Mouse (Mus musculus): ENCODE measurements around the gene Efcab14.

The Efcab14 gene

DNA sequence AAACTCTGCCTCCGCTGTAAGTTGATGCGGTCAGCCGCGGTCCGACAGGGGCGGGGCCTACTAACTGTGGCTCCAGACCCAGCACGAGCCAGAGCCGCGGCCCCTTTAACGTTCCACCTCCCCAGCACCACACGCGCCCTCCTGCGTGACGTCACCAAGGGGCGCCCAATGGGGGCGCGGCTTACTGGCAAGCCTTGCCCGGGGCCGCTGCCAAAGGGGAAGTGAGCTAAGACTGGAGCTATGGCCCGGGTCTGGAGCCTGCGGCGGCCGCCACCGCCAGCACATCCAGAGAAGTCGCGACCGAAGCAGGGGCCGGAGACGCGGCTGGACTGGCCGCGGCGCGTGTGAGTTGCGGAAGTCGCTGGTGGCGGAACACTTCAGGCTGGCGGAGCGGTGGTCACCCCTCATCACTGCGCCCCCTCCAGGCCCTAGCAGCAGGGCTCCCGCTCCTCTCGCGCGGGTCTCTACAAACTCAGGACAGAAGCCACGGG is at the start of gene Efcab14:
TSS of gene Efcab14 (plus strand) at position 194 of the 491 bp plus-strand sequence.
- in situ Hi-C loops (cut with MboI): loop anchor here (10.0 kb wide), 1 partner anchor 217 kb away; no protein-coding TSS in a partner anchor

DNA sequence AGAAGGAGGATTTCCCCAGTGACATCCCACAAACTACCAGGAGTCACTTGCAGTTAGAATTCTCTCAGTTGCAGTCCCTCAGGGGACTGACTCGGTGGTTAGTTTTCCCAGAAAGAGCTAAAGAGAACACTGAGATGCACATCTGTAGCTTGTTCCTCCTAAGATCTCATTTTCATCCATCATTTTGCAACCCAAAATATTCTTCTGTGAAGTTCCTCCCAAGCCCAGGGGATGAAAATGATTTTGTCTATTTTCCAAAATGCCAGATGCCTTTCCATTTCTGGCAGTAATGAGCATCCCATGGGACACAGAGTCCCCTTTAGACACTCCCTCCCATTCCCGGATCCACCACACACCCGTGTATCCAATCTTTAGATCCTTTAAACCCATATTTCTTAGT is 36.1 kb upstream of the Efcab14 start:
- in situ Hi-C loops (cut with MboI): loop anchor here (25.0 kb wide), 1 partner anchor 214 kb away; the partner anchor contains the start of gene Cyp4a14

DNA sequence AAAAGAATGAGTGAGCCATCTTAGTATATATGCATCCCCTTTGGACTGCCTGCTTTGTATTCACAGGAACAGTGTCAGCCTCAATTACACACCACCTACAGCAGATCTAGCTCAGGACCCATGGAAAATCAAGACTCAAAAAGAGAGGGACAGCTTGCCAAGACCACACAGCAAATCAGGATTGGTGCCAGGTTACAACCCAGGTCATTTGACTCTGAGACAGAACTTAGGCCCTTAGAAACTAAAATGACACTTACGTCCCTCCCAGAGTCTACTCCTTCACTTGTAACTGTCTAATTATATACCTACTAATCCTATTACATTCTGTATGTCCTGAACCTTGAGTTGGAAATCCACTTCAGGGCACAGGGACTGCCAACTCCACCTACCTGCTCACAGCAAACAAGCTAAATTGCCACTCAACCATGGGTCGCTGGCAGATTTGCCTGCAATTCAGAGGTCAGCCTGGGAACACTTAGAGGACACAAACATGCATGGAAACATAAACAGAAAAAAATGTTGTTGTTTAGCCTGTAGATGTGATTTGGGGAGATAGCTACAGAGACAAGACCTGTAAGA is 33.5 kb upstream of the Efcab14 start:
- in situ Hi-C loops (cut with MboI): loop anchor here (25.0 kb wide), 1 partner anchor 217 kb away; the partner anchor contains the start of gene Cyp4a14

DNA sequence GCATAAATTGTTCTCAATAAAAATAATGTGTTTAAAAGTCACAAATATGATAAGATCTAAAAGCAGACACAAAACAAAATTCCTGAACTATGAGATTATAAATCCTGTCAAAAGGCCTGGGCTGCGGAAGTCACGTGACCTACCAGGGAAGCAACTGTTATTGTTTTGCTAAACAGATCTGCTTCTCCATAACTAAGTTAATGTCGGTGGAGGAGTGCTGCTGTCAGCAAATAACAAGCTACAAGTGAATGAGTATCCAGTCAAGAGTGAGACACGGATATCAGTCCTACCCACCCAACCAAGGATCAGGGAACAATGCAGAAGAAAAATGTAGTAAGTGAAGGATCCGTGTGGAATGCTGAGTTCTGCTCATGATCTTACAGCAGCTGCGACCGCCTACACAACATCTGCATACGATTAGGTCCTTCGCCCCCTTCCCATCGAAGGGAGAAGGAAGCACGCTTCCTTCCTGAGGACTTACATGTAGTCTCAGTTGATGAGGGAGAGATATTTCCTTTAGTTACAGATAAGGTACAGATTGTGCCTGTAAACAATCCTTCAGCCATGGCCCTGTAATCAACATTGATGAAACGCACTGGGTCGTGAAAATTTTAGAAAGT is 28.5 kb upstream of the Efcab14 start:
- in situ Hi-C loops (cut with MboI): loop anchor here (25.0 kb wide), 1 partner anchor 222 kb away; the partner anchor contains the start of gene Cyp4a14

DNA sequence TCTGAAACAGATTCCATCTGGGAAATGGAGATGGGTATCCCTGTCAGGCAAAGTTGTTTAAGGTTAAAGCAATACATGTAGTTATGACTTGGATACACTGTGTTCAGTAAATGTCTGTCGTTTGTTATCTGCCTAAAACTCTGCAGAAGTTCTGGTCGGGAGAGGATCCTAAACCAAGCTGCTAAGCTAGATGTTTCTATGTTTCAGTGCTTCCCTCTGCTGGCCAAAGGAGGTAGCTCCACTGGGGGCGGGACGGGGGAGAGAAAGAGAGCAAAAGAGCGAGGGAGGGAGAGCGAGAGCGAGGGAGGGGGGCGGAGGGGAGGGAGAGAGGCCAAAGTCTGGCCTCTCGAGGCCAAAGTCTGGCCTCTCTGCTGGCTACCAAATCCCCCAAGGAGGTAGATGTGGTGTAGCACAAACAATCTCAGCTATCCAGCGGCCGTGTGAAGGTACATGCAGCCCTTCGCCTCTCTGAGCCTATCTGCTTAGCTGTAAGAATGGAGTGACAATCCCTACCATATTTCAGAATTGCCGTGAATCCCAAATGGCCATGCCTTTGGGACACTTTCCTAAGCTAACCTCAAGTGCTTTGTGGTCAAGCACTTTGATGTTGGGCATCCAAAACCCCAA is 27.6 kb upstream of the Efcab14 start:
- in situ Hi-C loops (cut with MboI): loop anchor here (25.0 kb wide), 1 partner anchor 223 kb away; the partner anchor contains the start of gene Cyp4a14

DNA sequence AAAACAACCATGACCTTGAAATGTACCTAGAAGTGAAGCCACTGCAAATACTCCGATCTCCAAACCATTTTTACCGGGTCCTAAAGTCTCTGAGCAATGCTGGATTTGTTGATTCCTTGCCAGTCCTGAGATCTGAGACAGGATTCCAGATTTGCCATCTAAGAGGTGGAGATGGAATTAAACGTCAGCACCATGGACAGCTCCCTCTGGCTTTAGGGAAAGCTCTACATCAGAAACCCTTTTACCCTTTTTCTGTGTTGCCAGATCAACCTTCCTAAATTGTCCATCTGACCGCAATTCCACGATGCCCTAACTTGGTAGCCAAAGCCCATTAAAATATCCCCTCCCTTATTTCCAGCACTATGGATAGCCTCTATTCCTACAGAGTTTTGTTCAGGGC is 8.8 kb upstream of the Efcab14 start:
- in situ Hi-C loops (cut with MboI): no loop called here

DNA sequence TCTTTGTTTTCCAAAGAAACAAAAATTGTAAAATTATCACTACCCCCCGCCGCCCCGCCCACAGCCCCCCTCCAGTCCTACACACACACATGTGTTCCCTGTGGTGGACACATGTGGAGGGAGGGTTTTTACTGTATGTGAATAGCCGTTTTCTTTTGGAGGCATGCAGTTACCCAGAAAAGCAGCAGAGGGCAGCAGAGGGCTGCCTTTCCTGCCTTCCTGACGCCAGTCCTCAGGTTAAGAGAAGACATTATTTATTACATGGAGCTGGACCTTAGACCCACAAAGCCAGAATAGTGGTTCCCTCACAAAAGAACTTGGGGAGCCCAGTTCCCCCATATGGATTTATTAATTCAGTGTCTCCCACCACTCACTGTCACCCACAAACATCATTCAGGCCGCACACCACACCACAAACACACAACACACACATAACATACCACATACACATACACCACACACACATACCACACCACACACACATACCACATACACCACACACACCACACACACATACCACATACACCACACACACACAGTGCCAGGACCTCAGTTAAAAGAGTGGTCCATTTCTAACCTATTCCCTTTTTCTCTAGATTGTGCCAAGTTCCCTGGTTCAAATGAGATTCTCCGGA is 5.8 kb upstream of the Efcab14 start:
- in situ Hi-C loops (cut with MboI): loop anchor here (10.0 kb wide), 1 partner anchor 223 kb away; no protein-coding TSS in a partner anchor

DNA sequence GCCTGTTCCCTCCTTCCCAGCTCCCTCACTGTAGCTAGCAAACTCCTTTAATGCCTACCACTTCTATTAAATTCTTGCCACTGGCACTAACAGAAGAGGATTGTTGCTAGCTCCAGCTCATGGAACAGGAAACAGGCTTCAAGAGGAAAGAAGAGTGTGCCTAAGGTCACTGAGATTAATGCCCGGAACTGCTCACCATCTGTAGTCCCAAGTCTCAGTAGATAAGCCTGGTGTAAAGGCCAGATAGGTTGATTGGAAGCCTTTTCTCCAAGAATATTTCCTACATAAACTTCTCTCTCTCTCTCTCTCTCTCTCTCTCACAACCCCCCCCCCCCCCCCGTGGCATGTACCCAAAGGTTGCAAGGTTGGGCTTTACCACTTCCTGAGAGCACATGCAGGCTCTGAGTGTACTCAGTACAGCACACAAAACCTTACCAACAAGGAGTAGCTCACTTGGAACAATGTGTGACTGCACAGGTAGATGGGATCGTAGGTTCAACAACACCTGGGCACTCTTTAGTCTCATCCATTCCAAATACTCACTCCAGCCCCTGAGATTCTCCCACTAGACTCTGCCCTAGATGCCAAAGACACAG is 5.2 kb upstream of the Efcab14 start:
- in situ Hi-C loops (cut with MboI): loop anchor here (10.0 kb wide), 1 partner anchor 222 kb away; no protein-coding TSS in a partner anchor

DNA sequence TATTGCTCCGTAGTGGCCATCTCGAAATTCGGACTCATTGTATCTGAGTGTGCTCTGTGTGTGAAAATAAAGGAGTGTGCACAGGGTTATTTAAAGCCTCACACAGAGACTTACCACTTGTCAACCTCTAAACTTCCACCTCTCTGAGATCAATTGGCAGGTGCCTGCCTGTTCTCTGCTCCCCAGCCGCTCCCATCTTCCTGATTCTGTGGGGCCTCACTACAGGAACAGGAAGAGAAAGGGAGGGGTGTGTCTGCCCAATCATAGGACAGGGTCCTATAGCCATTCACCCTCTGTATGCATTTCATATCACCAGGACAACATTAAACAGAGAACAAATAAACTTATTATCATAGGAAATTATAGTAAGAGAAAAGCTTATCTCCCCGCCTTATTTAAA is 3.8 kb upstream of the Efcab14 start:
- in situ Hi-C loops (cut with MboI): loop anchor here (10.0 kb wide), 1 partner anchor 221 kb away; no protein-coding TSS in a partner anchor

DNA sequence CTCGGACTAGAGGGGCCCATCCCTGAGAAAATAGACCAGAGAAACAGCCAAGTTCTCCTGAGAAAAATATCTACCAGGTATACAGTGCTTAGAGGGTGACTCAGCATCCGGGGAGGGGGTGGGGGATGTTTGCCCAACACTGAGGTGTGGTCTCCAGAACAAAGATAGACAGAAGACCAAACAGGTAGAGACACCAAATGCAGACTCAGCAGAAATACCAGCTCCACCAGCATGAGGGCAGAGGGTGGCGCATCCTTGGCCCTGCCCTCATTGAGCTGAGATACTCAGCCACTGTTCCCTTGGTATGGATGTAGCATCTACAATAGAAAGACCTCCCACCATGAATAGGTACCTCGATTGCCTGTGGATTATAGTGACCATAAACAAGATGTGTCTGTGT is 2.7 kb upstream of the Efcab14 start:
- in situ Hi-C loops (cut with MboI): loop anchor here (10.0 kb wide), 1 partner anchor 220 kb away; no protein-coding TSS in a partner anchor

DNA sequence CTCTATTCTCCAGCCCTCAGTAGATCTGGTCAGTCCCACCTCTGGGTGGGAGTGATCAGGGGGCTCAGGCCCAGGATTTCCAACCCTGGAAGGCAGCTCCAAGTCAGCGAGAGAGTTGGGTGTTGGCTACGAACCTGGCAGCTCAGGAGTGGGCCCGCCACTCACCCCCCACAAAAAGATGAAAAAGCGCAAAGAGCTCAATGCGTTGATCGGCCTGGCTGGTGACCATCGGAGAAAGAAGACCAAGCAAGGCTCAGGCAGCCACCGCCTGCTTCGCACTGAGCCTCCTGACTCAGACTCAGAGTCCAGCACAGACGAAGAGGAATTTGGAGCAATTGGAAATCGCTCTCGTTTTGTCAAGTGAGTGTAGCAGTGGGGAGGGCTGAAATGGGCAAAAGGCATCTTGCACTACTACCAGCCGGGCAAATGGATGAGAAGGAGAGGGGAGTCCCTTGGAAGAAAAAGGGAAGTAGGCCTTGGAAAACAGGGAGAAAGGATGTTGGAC is 989 bp downstream of the Efcab14 start:
- in situ Hi-C loops (cut with MboI): loop anchor here (10.0 kb wide), 1 partner anchor 216 kb away; no protein-coding TSS in a partner anchor

DNA sequence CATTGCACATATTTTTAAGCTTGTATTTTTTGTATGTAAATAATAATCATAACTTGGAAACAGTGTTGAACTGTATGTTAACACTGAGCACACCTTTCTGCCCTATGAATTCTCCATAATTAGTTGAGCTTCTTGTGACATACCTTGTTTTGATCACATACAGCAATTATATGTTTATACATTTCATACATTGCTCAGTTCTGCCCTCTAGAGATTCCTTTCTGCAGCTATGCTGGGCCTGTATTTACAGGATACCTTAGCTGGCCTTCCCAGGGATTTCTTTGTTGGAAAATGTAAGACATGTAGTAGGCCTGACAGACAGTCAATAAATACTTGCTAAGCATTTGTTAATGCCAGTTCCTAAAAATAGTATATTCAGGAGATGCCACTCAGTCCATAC is 5.1 kb downstream of the Efcab14 start:
- in situ Hi-C loops (cut with MboI): loop anchor here (10.0 kb wide), 1 partner anchor 82 kb away; the partner anchor contains the start of gene Mob3c

DNA sequence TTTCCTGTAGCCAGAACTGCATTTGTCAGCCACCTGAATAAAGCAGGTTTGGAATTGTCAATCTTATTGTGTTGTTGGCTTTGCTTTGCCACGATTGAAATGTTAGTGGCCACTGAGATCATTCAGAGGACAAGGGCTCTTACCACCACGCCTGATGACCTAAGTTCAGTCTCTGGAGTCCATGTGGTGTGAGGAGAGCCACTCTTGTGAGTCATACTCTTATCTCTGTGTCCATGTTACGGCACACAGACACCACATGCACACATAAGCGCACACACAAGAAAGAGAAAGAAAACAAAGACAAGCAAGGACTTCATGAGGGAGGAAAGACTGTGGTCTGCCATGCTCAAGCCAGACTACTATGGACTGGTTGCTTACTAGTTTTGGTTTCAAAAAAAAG is 5.6 kb downstream of the Efcab14 start:
- in situ Hi-C loops (cut with MboI): loop anchor here (10.0 kb wide), 1 partner anchor 82 kb away; the partner anchor contains the start of gene Mob3c

DNA sequence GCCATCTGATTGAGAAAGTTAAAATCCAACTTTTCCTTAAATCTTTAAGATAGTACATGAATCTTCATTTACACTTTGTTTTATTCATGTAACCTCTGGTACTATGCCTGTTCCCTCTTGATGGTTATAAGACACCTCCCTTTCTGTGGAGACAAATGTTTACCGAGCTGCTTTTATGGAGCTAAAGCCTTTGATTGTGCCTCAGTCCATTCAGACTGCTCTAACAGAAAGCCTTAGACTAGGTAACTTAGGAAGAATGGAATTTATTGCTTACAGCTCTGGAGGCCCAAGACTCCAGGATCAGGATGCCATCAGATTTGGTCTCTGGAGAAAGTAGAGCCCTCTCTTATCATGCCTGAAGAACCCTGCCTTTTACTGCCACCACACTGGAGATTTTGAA is 10.6 kb downstream of the Efcab14 start:
- in situ Hi-C loops (cut with MboI): loop anchor here (10.0 kb wide), 1 partner anchor 77 kb away; the partner anchor contains the start of gene Mob3c

DNA sequence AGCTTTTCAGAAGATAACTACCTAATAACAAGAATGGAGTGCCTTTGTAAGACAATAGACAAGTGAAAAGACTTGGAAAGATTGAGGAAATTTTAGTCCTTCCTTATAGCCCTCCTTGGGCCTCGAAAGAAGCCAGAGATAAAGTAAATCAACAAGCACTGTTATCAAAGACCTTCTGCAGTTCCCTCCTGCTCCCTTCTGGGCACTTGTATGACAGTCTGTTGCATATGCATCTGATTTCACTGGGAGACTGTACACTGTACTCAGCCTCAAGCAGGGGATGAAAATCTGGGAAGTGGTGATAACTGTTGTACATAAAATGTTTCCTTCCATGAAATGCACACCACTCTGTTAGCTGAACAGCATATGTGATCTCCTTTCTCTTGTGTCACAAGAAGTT is 11.8 kb downstream of the Efcab14 start:
- in situ Hi-C loops (cut with MboI): loop anchor here (10.0 kb wide), 1 partner anchor 75 kb away; the partner anchor contains the start of gene Mob3c

DNA sequence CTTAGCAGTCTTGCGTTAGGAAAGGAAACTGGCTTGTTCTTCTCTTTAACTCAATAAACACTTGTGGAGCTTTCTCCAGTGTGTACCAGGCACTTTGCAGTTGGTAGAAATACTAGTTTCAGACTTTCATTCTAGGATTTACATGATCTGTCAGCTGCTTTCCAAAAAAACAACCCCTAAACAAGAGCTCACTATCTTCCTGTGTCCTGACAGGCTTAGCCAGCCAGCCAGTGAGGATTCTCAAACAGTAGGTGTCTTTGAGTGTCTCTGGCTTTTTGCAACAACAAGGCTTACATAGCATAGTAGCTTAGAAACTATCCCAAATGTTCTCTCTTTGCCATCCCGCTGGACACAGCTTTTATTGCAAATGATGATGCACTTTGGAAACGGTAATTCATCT is 16.6 kb downstream of the Efcab14 start:
- in situ Hi-C loops (cut with MboI): no loop called here

DNA sequence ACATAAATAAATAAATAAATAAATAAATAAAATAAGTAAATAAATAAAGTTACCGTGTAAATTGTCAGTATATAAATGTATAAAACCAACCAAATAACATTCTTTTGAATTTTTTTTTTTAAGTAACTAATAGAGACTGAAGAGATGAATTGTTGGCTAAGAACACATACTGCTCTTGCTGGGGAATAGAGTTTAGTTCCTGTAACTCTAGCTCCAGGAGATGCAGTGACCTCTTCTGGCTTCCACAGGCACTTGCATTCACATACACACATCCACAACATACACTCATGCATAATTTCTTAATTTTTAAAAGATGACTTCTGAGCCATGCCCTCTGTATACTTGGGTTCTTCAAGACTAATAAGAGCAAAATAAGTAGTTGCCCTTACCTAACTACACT is 17.3 kb downstream of the Efcab14 start:
- in situ Hi-C loops (cut with MboI): no loop called here

DNA sequence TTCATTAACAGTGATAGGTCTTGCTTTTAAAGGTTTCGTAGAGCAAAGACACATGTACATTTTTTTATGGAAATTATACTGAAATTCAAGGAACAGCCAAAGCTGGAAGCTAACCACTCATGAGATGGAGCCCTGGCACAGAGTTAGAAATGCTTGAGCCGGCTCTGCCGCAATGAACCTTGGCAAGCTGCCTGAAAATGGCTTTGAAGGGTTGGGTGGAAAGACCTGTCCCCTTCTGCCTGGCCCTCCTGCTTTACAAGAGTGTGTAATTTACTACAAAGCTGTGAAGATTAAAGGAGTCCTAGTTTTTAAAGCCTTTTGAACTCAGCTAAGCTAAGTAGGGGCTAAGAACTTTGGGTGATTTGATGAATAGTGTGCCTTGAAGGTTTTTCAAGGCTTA is 23.7 kb downstream of the Efcab14 start:
- in situ Hi-C loops (cut with MboI): no loop called here

DNA sequence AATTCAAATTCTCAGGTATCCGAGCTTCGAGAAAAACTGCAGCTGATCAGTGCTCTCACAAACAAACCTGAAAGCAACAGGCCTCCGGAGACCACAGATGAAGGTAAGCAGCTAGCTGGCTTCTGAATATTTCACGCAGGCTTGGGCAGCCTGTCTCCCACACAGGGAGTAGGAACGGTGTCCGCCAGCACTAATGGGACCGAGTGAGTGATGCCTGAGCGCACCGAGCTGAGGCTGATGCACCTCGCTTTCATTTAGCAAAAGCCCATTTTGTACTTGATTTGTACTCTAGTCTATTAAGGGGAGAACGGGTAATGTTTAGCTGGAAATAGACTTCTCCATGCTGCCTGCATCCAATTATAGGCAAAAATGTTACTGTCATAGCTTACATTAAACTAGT is 27.0 kb downstream of the Efcab14 start:
- in situ Hi-C loops (cut with MboI): no loop called here

DNA sequence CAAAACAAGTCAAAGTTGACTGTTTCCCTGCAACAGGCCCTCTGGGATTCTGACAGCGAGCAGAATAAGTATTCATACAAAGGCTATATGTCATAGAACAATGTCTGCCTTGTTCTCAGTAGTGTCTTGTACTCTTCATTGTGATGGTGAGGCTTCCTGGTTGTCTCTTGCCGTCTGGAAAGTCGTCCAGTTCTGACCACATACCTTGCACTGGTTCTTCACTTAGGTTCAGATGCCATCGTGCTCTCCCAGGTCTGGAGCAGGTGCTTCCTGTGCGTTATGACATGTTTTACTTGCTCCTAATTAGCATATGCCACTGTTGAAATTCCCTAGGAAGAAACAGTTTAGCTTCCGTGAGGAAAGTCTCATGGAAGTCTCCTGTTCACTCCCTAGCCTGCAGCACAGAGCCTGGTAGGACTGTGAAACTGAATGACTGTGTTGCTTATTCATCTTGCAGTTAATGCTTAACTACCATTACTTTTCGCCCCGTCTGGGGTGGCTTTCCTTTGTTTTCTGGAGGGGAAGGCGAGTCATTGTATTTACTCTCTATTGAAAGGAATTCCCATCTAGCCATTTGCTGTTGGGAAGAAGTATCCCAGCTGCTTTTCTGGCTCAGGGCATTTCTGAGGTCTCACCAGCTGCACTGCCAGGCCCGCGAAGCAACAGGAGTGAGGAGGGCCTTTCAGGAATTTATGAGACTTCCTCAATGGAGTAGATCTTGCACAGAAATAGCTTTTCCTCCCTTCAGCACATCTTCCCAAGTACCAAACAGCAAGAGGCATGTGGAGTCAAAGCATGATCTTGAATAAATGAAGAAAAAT is 30.3 kb downstream of the Efcab14 start:
- in situ Hi-C loops (cut with MboI): no loop called here

All from mature B cell (primary cell).